Mouse (Mus musculus) forebrain, embryonic 15.5 days (tissue): ENCODE measurements around the gene Hnrnpul2. TPM values are rescaled to one million over a fixed set of nuclear protein-coding genes. Genes with fewer than 3 reads are reported as not detected.

Experiments
- ATAC-seq: fragments of 200-750 bp; cut with Nextera tagmentation; replicated peaks from 2 replicates; pipeline ENCODE4 v1.8.0; 2017; ENCODE audit warnings: mild to moderate bottlenecking, moderate TSS enrichment, moderate library complexity
- H3K27ac ChIP-seq: fragments of 300-500 bp; sonication (generic); replicated peaks from 2 replicates; pipeline ENCODE4 v1.5.1; 2015; ENCODE audit warnings: mild to moderate bottlenecking, inconsistent platforms
- H3K27me3 ChIP-seq: fragments of 300-500 bp; sonication (generic); 2 replicates; pipeline ENCODE4 v1.6.1; 2015; ENCODE audit warnings: inconsistent platforms
- H3K36me3 ChIP-seq: fragments of 300-500 bp; sonication (generic); 2 replicates; pipeline ENCODE4 v1.6.1; 2015; ENCODE audit warnings: mild to moderate bottlenecking, inconsistent platforms
- H3K4me1 ChIP-seq: fragments of 300-500 bp; sonication (generic); 2 replicates; pipeline ENCODE4 v1.6.1; 2015; ENCODE audit warnings: inconsistent platforms
- H3K4me2 ChIP-seq: fragments of 300-500 bp; sonication (generic); replicated peaks from 2 replicates; pipeline ENCODE4 v1.6.1; 2015; ENCODE audit warnings: mild to moderate bottlenecking, inconsistent platforms
- H3K4me3 ChIP-seq: fragments of 300-500 bp; sonication (generic); 2 replicates; pipeline ENCODE4 v1.5.1; 2015; ENCODE audit warnings: mild to moderate bottlenecking, inconsistent platforms
- H3K9ac ChIP-seq: fragments of 300-500 bp; sonication (generic); replicated peaks from 2 replicates; pipeline ENCODE4 v1.6.1; 2015; ENCODE audit warnings: mild to moderate bottlenecking, inconsistent platforms
- H3K9me3 ChIP-seq: fragments of 300-500 bp; sonication (generic); 2 replicates; pipeline ENCODE4 v1.6.1; 2016; ENCODE audit warnings: inconsistent platforms
- WGBS: fragments of 180-500 bp; shearing (Covaris S2); methylation state at CpG from one replicate; pipeline ENCODE4 v1.1.7; 2015; ENCODE audit warnings: mixed read lengths; 5-methylcytosine and 5-hydroxymethylcytosine counted together
- polyA plus RNA-seq: library from polyadenylated mRNA; unstranded; fragments of >200 nt; fragmentation: Nextera tagmentation; extraction: Ambion mirVana; gene quantifications from 2 replicates; pipeline ENCODE4 v1.2.1, GENCODE M21; 2015

The Hnrnpul2 gene
- polyA plus RNA-seq, 1 experiment from 2014 or later, result 6.1 TPM

DNA sequence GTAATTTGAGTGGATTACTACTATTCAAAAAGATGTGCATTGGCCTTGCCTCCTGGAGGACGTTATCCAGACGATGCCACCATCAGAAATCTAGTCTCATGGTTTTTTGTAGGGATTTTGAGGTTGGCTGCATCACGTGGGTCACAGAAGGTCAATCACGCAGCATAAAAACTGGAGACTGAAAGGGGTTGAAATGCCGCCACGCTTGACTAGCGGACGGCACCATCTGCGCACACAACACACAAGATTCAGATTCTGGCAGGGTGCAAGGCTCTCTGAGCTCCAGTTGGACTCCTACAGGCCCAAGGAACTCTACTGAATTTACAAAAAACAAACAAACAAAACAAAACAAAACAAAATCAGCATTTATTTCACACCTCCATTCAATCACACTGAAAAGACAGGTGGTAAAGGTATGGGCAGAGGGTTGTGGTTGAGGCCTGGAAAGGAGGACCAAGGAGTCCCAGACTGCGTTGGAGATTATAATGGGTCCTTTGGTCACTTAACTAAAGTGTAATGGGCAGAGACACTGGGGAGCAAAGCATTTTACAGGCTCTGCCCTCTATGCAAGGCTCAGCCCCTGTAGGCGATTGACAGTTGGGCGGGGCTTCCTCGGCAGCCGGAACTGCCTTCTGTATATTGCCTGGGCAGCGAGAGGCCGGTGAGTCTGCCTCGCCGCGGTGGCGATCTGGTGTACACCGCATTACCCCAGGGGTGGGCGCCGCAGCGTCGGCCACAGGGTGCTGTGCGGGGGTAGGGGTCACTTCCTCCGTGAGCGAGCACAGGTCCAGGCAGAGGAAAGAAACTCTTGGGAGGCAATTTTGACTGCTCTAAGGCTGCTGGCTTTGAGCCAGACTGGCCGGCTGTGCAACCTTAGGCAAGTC, 20.3 kb downstream of the Hnrnpul2 start:
- 13% methylated on average over 29 of the region's 29 CpGs for WGBS
- H3K4me3 ChIP-seq, result peak overlapping the region; percentile 60
- no peaks in the 10 kb centered on the region for H3K27me3 ChIP-seq
- H3K9me3 ChIP-seq, result no peaks in the 10 kb centered on the region
- ATAC-seq, result peak; percentile 32
- peaks cover 18% of the 10 kb centered on the region for H3K36me3 ChIP-seq
- H3K27ac ChIP-seq, result peak overlapping the region; percentile 98
- H3K4me1 ChIP-seq, result peaks cover 25% of the 10 kb centered on the region
- H3K9ac ChIP-seq, result peak overlapping the region; percentile 75
- H3K4me2 ChIP-seq, result peak overlapping the region; percentile 71

DNA sequence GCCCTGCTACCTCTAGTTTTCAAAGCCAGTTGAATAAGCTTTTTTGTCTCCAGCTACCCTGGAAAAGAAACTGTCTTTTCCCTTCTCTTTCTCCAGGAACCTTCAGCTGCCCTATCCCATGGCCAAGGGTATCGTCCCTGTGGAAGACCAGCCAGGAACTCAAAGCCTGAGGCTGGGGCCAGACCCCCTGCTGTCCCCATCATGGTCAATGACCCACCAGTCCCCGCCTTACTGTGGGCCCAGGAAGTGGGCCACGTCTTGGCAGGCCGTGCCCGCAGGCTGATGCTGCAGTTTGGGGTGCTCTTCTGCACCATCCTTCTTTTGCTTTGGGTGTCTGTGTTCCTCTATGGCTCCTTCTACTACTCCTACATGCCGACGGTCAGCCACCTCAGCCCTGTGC, 21.2 kb downstream of the Hnrnpul2 start:
- 94% methylated on average over 7 of the region's 7 CpGs for WGBS

DNA sequence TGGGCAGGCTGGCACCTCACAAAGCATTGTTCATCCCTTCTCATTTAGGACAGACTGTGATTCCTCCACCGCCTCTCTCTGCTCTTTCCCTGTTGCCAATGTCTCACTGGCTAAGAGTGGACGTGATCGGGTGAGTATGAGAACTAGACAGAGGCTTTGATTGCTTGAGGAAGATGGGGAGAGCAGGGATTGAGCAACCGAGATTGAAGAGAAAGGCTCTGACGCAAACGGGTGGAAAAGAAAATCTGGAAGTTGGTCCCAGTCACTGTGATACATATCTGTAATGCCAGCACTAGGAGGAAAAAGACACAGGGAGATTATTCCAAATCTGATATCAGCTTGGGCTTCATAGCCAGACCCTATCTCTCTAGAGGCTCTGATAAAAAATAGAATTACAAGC, 23.2 kb downstream of the Hnrnpul2 start:
- H3K9me3 ChIP-seq, result no peaks in the 10 kb centered on the region
- no peak overlapping the region for H3K4me2 ChIP-seq
- H3K36me3 ChIP-seq, result peaks cover 38% of the 10 kb centered on the region
- peaks cover 25% of the 10 kb centered on the region for H3K4me1 ChIP-seq
- ATAC-seq, result no peak
- H3K27ac ChIP-seq, result no peak overlapping the region
- H3K4me3 ChIP-seq, result no peak overlapping the region
- no peak overlapping the region for H3K9ac ChIP-seq
- 91% methylated on average over 6 of the region's 6 CpGs for WGBS
- no peaks in the 10 kb centered on the region for H3K27me3 ChIP-seq

More for the DNA sequence above, 21.2 kb downstream of the Hnrnpul2 start:
- peaks cover 22% of the 10 kb centered on the region for H3K36me3 ChIP-seq
- H3K27ac ChIP-seq, result no peak overlapping the region; the same call in 1 of the 2 replicates
- H3K9me3 ChIP-seq, result no peaks in the 10 kb centered on the region
- no peaks in the 10 kb centered on the region for H3K27me3 ChIP-seq
- H3K9ac ChIP-seq, result peak overlapping the region; percentile 75; the same call in 1 of the 2 replicates
- peak overlapping the region; percentile 60 for H3K4me3 ChIP-seq
- H3K4me1 ChIP-seq, result peaks cover 25% of the 10 kb centered on the region
- H3K4me2 ChIP-seq, result peak overlapping the region; percentile 71
- ATAC-seq, result no peak

DNA sequence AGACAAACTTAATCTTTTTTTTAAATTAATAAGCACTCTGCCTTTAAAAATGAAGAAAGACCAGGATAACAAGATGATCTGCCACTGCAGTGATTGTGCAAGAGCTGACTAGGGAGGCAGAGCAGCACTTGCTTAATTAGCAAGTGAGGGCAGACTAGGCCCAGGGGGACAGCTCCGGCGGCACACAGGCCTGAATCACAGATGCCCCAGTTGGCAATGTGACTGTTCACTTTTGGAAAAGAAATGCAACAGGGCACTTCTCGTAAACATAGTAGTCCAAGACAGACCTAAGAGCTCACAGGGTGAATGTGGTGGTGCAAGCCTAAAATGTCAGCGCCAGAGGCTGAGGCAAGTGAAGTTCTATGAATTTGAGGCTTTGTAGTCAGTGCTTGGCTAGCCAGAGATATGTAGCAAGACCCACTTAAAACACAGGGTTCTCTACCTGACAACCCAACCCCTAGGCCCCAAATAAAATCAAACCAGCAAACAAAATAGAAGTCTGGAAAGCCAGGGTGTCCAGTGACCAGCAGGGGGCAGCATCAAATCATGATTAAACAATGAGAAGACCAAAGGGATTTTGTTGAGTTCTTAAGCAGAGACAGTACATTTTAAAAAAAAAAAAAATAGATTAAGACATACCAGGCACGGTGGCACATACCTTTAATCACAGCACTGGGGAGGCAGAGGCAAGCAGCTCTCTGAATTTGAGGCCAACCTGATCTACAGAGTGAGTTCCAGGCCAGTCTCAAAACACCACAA, 24.7 kb downstream of the Hnrnpul2 start:
- Histone ChIP-seq H3K4me1 (peaks cover 20% of the 10 kb centered on the region), H3K4me2 (no peak overlapping the region), H3K9me3 (no peaks in the 10 kb centered on the region), H3K4me3 (no peak overlapping the region), H3K27ac (no peak overlapping the region), H3K27me3 (no peaks in the 10 kb centered on the region), H3K36me3 (peaks cover 50% of the 10 kb centered on the region), H3K9ac (no peak overlapping the region)
- no peak for ATAC-seq
- 55% methylated on average over 5 of the region's 5 CpGs for WGBS

DNA sequence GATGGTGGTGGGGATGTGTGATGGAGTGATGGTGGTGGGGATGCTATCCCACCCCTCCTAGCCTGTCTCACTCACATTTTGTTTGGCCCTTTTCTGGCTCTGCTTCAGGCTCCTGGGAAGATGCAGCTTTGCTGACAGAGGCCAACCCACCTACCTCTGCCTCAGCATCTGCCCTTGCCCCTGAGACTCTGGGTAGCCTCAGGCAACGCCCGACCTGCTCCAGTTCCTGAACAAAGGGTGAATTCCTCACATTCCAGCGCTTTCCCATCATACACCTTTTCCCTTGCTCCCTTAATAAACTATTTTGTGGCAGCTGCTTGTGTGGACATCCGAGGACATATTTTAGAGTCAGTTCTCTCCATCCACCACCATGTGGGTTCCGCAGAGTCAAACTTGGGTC, 28.5 kb downstream of the Hnrnpul2 start:
- Histone ChIP-seq H3K9me3 (no peaks in the 10 kb centered on the region), H3K9ac (no peak overlapping the region), H3K4me3 (no peak overlapping the region), H3K4me2 (no peak overlapping the region), H3K36me3 (peaks cover 40% of the 10 kb centered on the region), H3K4me1 (no peaks in the 10 kb centered on the region), H3K27ac (no peak overlapping the region), H3K27me3 (no peaks in the 10 kb centered on the region)
- 86% methylated on average over 5 of the region's 5 CpGs for WGBS
- no peak for ATAC-seq

DNA sequence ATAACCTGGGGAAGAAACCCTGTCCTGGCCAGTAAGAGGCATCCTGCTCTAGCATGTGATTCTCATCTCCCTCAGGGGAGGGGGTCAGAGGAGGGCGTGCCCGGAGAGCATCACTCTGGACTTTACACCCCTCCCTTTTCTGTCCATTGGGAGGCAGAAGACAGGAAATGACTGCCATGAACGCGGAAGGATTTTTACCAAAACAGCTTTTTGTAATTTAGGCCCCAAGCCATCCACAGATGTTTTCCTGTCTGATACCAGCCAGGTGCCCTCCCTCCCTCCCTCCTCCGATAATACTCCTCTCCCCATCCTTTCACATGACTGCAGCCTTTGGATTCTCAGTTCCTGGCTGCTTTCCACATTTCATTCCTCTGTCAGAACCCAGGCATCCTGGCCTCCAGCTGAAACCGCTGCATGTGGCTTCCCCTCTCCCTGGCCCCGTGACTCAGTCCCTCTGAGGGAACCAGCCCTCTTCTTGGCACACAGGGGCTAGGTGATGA, 30.6 kb downstream of the Hnrnpul2 start, which contains the start of gene Lrrn4cl:
Gene Lrrn4cl, plus strand, starts transcription at position 367 of the 500 bp plus-strand sequence.
- Histone ChIP-seq H3K9me3 (no peaks in the 10 kb centered on the region), H3K4me3 (no peak within 1 kb of the TSS), H3K27ac (no peak within 1 kb of the TSS), H3K4me1 (no peaks in the 10 kb centered on the region), H3K36me3 (peaks cover 37% of the 10 kb centered on the region), H3K9ac (no peak within 1 kb of the TSS), H3K4me2 (no peak within 1 kb of the TSS), H3K27me3 (no peaks in the 10 kb centered on the region)
- ATAC-seq, result no peak
- WGBS, result 43% methylated on average over 7 of the region's 7 CpGs

DNA sequence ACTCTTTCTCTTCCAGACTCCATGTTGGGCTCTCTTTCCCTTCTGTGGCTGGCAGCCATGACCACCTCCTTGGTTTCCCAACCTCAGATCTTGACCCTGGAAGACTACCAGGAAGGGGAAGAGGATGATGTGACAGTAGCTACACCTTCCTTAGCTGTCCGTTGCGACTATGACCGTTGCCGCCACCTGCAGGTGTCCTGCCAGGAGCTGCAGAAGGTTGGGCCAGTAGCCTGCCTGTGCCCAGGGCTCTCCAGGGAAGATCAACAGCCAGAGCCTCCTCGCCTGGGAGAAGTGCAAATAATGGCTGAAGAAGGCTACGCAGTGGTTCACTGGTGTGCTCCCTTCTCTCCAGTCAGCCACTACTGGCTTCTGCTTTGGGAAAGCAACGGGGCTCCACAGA, 31.8 kb downstream of the Hnrnpul2 start:
- Histone ChIP-seq H3K9ac (no peak overlapping the region), H3K9me3 (no peaks in the 10 kb centered on the region), H3K4me3 (no peak overlapping the region), H3K27ac (no peak overlapping the region), H3K36me3 (peaks cover 25% of the 10 kb centered on the region), H3K27me3 (no peaks in the 10 kb centered on the region), H3K4me2 (no peak overlapping the region), H3K4me1 (no peaks in the 10 kb centered on the region)
- no peak for ATAC-seq
- WGBS, result 45% methylated on average over 7 of the region's 7 CpGs

DNA sequence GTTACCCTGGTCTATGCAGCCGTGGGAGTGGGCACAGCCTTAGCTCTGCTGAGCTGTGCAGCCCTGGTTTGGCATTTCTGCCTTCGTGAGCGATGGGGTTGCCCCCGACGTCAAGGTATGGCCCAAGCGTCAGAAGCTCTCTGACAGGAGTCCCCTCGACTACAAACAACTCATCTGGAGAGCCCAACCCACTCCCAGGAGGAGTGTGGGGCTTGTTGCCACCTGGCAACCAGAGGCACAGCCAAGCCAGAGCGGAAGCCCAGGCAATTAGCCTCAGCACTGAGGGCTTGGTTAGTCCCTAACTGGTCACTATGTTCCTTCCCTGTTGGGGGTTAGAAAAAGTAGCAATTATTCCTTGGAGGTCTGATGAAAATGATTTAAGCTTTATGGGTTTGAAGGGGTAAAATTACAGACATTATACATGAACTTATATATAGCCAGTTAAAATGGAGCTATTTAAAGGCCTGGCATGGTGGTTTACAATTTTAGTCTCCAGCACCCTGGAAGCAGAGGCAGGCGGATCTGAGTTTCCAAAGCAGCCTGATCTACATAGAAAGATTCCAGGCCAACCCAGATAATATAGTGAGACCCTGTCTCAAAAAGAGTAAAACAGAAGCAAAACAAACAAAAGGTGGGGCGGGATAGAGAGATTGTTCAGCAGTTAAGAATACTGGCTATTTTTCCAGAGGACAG, 32.6 kb downstream of the Hnrnpul2 start:
- WGBS, result 61% methylated on average over 10 of the region's 10 CpGs
- no peaks in the 10 kb centered on the region for H3K9me3 ChIP-seq
- peaks cover 18% of the 10 kb centered on the region for H3K36me3 ChIP-seq
- no peak overlapping the region for H3K27ac ChIP-seq
- H3K27me3 ChIP-seq, result no peaks in the 10 kb centered on the region
- no peak for ATAC-seq
- no peak overlapping the region for H3K4me3 ChIP-seq
- no peaks in the 10 kb centered on the region for H3K4me1 ChIP-seq
- H3K9ac ChIP-seq, result no peak overlapping the region
- H3K4me2 ChIP-seq, result no peak overlapping the region

DNA sequence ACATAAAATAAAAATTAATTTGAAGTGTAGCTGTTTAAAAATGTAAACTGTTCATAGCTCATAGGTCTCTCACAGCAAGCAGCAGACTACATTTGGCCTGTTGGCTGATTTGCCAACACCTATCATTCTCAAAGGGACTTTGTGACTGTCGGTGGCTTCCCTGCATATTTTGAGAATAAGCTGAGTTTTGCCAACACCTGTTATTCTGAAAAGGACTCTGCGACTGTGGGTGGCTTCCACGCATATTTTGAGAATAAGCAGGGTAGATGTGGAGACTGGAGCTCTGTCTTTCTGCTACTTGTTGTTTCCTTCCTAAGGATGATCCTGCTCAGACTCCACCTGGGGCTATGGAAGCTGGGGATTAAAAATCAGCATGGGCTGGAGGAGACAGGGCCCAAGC, 33.3 kb downstream of the Hnrnpul2 start:
- Histone ChIP-seq H3K9ac (no peak overlapping the region), H3K36me3 (peaks cover 12% of the 10 kb centered on the region), H3K27ac (no peak overlapping the region), H3K4me2 (no peak overlapping the region), H3K9me3 (no peaks in the 10 kb centered on the region), H3K4me3 (no peak overlapping the region), H3K27me3 (no peaks in the 10 kb centered on the region), H3K4me1 (no peaks in the 10 kb centered on the region)
- WGBS, result 82% methylated on average over 3 of the region's 3 CpGs
- ATAC-seq, result no peak

DNA sequence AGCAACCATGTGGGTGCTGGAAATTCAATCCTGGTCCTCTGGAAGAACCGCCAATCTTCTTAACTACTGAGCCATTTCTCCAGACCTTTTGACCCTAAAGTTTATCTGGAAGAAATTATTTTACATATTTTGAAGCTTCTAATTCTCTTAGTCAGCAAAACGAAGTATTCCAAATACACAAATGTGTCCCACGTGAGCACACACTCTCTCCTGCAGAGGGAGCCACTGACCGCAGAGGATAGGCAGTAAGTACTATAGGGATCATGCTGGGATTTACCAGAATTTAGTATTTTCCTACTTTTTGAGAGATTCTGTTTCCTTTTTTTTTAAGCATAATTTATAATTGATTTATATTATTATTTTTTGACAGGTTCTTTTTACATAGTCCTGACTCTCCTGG, 37.9 kb downstream of the Hnrnpul2 start:
- no peak overlapping the region for H3K4me3 ChIP-seq
- ATAC-seq, result no peak
- H3K27ac ChIP-seq, result no peak overlapping the region
- H3K4me1 ChIP-seq, result no peaks in the 10 kb centered on the region
- no peak overlapping the region for H3K4me2 ChIP-seq
- 50% methylated on average over 4 of the region's 4 CpGs for WGBS
- no peaks in the 10 kb centered on the region for H3K27me3 ChIP-seq
- no peak overlapping the region for H3K9ac ChIP-seq
- H3K9me3 ChIP-seq, result no peaks in the 10 kb centered on the region
- no peaks in the 10 kb centered on the region for H3K36me3 ChIP-seq

DNA sequence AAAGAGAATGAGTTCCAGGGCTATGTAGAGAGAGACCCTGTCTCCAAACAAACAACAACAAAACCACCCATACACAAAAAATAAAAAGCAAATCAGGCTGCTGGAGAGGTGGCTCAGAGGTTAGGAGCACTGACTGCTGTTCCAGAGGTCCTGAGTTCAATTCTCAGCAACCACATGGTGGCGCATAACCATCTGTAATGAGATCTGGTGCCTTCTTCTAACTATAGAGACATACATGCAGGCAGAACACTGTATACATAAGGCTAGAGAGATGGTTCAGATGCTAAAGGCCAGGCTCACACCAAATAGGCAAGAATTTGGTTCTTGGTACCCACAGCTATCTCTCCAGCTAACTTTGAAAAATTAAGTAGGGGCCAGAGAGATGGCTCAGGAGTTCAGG, 39.2 kb downstream of the Hnrnpul2 start:
- Histone ChIP-seq H3K27ac (no peak overlapping the region), H3K4me3 (no peak overlapping the region), H3K4me1 (no peaks in the 10 kb centered on the region), H3K36me3 (no peaks in the 10 kb centered on the region), H3K27me3 (no peaks in the 10 kb centered on the region), H3K4me2 (no peak overlapping the region), H3K9ac (no peak overlapping the region), H3K9me3 (no peaks in the 10 kb centered on the region)
- ATAC-seq, result no peak
- WGBS, result 16% methylated on average over 1 of the region's 1 CpGs

DNA sequence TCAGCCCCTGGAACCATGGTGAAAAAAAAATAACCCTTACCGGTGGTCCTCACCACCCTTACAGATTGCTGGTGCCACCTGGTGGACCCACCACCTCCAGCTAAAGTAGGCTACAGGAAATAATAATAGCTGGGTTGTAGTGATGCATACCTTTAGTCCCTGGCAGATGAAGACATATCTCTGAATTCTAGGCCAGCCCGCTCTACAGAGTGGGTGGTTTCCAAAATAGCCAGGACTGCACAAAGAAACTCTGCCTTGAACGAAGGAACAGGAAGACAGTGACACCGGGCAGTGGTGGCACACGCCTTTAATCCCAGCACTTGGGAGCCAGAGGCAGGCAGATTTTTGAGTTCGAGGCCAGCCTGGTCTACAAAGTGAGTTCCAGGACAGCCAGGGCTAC, 44.5 kb downstream of the Hnrnpul2 start:
- H3K9ac ChIP-seq, result no peak overlapping the region
- H3K4me3 ChIP-seq, result no peak overlapping the region
- H3K9me3 ChIP-seq, result no peaks in the 10 kb centered on the region
- no peaks in the 10 kb centered on the region for H3K27me3 ChIP-seq
- ATAC-seq, result no peak
- no peak overlapping the region for H3K27ac ChIP-seq
- WGBS, result 84% methylated on average over 6 of the region's 6 CpGs
- no peaks in the 10 kb centered on the region for H3K36me3 ChIP-seq
- H3K4me2 ChIP-seq, result no peak overlapping the region
- H3K4me1 ChIP-seq, result no peaks in the 10 kb centered on the region
